Mouse (Mus musculus) heart, adult 2 months (tissue): ENCODE data around the gene Rab23. TPM values are rescaled to one million over a fixed set of nuclear protein-coding genes. Genes with fewer than 3 reads are reported as not detected.
A peak's percentile ranks its signal among the peaks of the same experiment; 100 is the strongest.

ENCODE experiments used
- DNase-seq, 2 experiments: peaks; one replicate each; pipeline ENCODE4 v3.0.0; 2021
- H3K27ac ChIP-seq: fragments of 200-600 bp; 2 replicates; pipeline ENCODE4 v1.8.1; 2022
- H3K27me3 ChIP-seq: fragments of 200-500 bp; 2 replicates; pipeline ENCODE4 v1.6.1; 2012; ENCODE audit warnings: mild to moderate bottlenecking, low read length, inconsistent platforms, mixed read lengths; ENCODE audit not compliant: control insufficient read depth, insufficient read depth
- H3K36me3 ChIP-seq: fragments of 200-500 bp; 2 replicates; pipeline ENCODE4 v1.6.1; 2012; ENCODE audit warnings: low read length, inconsistent platforms; ENCODE audit not compliant: control insufficient read depth, insufficient read depth
- H3K4me1 ChIP-seq: fragments of 200-500 bp; 2 replicates; pipeline ENCODE4 v1.6.1; 2011; ENCODE audit warnings: low read length; ENCODE audit not compliant: control insufficient read depth, insufficient read depth
- H3K4me3 ChIP-seq: fragments of 200-600 bp; 2 replicates; pipeline ENCODE4 v1.8.1; 2022
- H3K79me2 ChIP-seq: fragments of 200-500 bp; replicated peaks from 2 replicates; pipeline ENCODE4 v1.6.1; 2012; ENCODE audit warnings: mild to moderate bottlenecking, inconsistent platforms, low read length, moderate library complexity, mixed read lengths; ENCODE audit not compliant: control insufficient read depth, insufficient read depth
- H3K9ac ChIP-seq: fragments of 200-500 bp; 2 replicates; pipeline ENCODE4 v1.6.1; 2012; ENCODE audit warnings: low read depth, mild to moderate bottlenecking, control low read depth, inconsistent platforms, low read length, mixed read lengths
- CTCF ChIP-seq: fragments of 200-600 bp; IDR thresholded peaks from 2 replicates; pipeline ENCODE4 v1.8.1; 2022; ENCODE audit warnings: antibody characterized with exemption, mild to moderate bottlenecking, moderate library complexity
- EP300 ChIP-seq: fragments of 200-500 bp; IDR thresholded peaks from 2 replicates; pipeline ENCODE4 v1.6.1; 2011; ENCODE audit warnings: low read depth, low read length, control low read depth; ENCODE audit not compliant: insufficient read depth
- POLR2A ChIP-seq: fragments of 200-500 bp; IDR thresholded peaks from 2 replicates; pipeline ENCODE4 v1.6.1; 2011; ENCODE audit warnings: mild to moderate bottlenecking, low read depth, low read length, control low read depth; ENCODE audit not compliant: insufficient read depth
- WGBS: fragments of 180-500 bp; shearing (Covaris S2); methylation state at CpG from one replicate; pipeline ENCODE4 v1.1.7; 2018; 5-methylcytosine and 5-hydroxymethylcytosine counted together
- intact Hi-C: fragments of 180-260 bp; cut with DNase I; formaldehyde crosslinking; loops from one replicate; pipeline ENCODE4 v1.15.1; 2025
- polyA plus RNA-seq: library from polyadenylated mRNA; depleted of rRNA; stranded (reverse); fragments of >200 nt; gene quantifications from 2 replicates; pipeline ENCODE4 v1.2.3, GENCODE M21; 2012
- total RNA-seq, 2 experiments: library from RNA; stranded (reverse); gene quantifications; 2 replicates each; pipeline ENCODE4 v1.2.3; 2021

Rab23 gene
- total and polyA plus RNA-seq, 3 experiments = 5.3 to 10.6 (median 8.1) TPM

- 63% methylated on average over 4 of the region's 4 CpGs for WGBS
These were observed 39.3 kb upstream of the Rab23 start for GRCm38 (mm10) chr1:33680435-33680834.

GRCm38 (mm10) chr1:33680890-33681289, 38.8 kb upstream of the Rab23 start:
- 89% methylated on average over 7 of the region's 7 CpGs for WGBS

More at GRCm38 (mm10) chr1:33680435-33680834, 39.3 kb upstream of the Rab23 start:
- Histone ChIP-seq H3K4me3 (no peak overlapping the region), H3K27ac (no peak overlapping the region), H3K27me3 (no peaks in the 10 kb centered on the region), H3K9ac (no peak overlapping the region), H3K4me1 (no peaks in the 10 kb centered on the region), H3K36me3 (no peaks in the 10 kb centered on the region), H3K79me2 (no peaks in the 10 kb centered on the region)
- no peak for DNase-seq
- TF ChIP-seq POLR2A (no peak), CTCF (no peak), EP300 (no peak)
- intact Hi-C loops = no loop called here

GRCm38 (mm10) chr1:33684459-33684858, 35.2 kb upstream of the Rab23 start:
- Histone ChIP-seq H3K79me2 (no peaks in the 10 kb centered on the region), H3K4me3 (no peak overlapping the region), H3K4me1 (no peaks in the 10 kb centered on the region), H3K27me3 (0 out of 2 replicates have a peak, but pooled peaks cover 2% of the 10 kb centered on the region), H3K27ac (no peak overlapping the region), H3K9ac (no peak overlapping the region), H3K36me3 (no peaks in the 10 kb centered on the region)
- TF ChIP-seq CTCF (peak; percentile 77), EP300 (no peak), POLR2A (no peak)
- WGBS = 52% methylated on average over 8 of the region's 8 CpGs
- DNase-seq = no peak
- intact Hi-C loops = loop anchor here (1.0 kb wide), 1 partner anchor 55 kb away; no protein-coding TSS in a partner anchor

More at GRCm38 (mm10) chr1:33680890-33681289, 38.8 kb upstream of the Rab23 start:
- DNase-seq = no peak
- no peaks in the 10 kb centered on the region for H3K4me1 ChIP-seq
- no peak overlapping the region for H3K27ac ChIP-seq
- H3K36me3 ChIP-seq = no peaks in the 10 kb centered on the region
- no peak overlapping the region for H3K9ac ChIP-seq
- intact Hi-C loops = no loop called here
- no peaks in the 10 kb centered on the region for H3K27me3 ChIP-seq
- H3K4me3 ChIP-seq = no peak overlapping the region
- no peaks in the 10 kb centered on the region for H3K79me2 ChIP-seq
- TF ChIP-seq POLR2A (no peak), EP300 (no peak), CTCF (no peak)

- Histone ChIP-seq H3K4me3 (no peak overlapping the region), H3K79me2 (no peaks in the 10 kb centered on the region), H3K4me1 (no peaks in the 10 kb centered on the region), H3K36me3 (no peaks in the 10 kb centered on the region), H3K27ac (no peak overlapping the region), H3K27me3 (0 out of 2 replicates have a peak, but pooled peaks cover 2% of the 10 kb centered on the region), H3K9ac (no peak overlapping the region)
- no peak for DNase-seq
- WGBS = 35% methylated on average over 2 of the region's 2 CpGs
- intact Hi-C loops = no loop called here
- TF ChIP-seq EP300 (no peak), CTCF (no peak), POLR2A (no peak)
These were observed 30.9 kb upstream of the Rab23 start for GRCm38 (mm10) chr1:33688810-33689209.

- no peak for TF ChIP-seq POLR2A
- TF ChIP-seq CTCF = no peak
- no peak for TF ChIP-seq EP300
- no peak overlapping the region for H3K9ac ChIP-seq
- no peak overlapping the region for H3K4me3 ChIP-seq
- H3K36me3 ChIP-seq = no peaks in the 10 kb centered on the region
- WGBS = 65% methylated on average over 8 of the region's 8 CpGs
- peak overlapping the region; percentile 28; the same call in 1 of the 2 replicates for H3K27ac ChIP-seq
- H3K4me1 ChIP-seq = no peaks in the 10 kb centered on the region
- H3K27me3 ChIP-seq = 0 out of 2 replicates have a peak, but pooled peaks cover 2% of the 10 kb centered on the region
- H3K79me2 ChIP-seq = no peaks in the 10 kb centered on the region
- peak in 1 of 2 experiments; percentile 9 for DNase-seq
- intact Hi-C loops = no loop called here
These were observed 30.1 kb upstream of the Rab23 start for GRCm38 (mm10) chr1:33689446-33690086.

GRCm38 (mm10) chr1:33690087-33690448, 29.6 kb upstream of the Rab23 start:
- Histone ChIP-seq H3K36me3 (no peaks in the 10 kb centered on the region), H3K9ac (no peak overlapping the region), H3K79me2 (no peaks in the 10 kb centered on the region), H3K27me3 (0 out of 2 replicates have a peak, but pooled peaks cover 2% of the 10 kb centered on the region), H3K4me1 (no peaks in the 10 kb centered on the region), H3K27ac (peak overlapping the region; percentile 28; the same call in 1 of the 2 replicates), H3K4me3 (no peak overlapping the region)
- intact Hi-C loops = no loop called here
- no peak for DNase-seq
- TF ChIP-seq CTCF (no peak), POLR2A (no peak), EP300 (no peak)
- WGBS = 39% methylated on average over 4 of the region's 4 CpGs
